Mouse (Mus musculus): Measurements from ENCODE around the gene Pdcd10. TPM values are rescaled to one million over a fixed set of nuclear protein-coding genes. Genes with fewer than 3 reads are reported as not detected.
A peak's percentile ranks its signal among the peaks of the same experiment; 100 is the strongest.

Pdcd10 gene
- 32.6 and 48.3 TPM in 2 replicates for polyA plus RNA-seq (2012; rRNA removed)
- polyA plus RNA-seq (2014; fragmentation: Nextera tagmentation; extraction: Ambion mirVana) = 98.4 and 101 TPM in 2 replicates

GRCm38 (mm10) chr3:75556695-75557291 is at the start of gene Pdcd10:
Pdcd10 (minus strand) TSS chr3:75556856.
- H3K9me3 ChIP-seq (ENCODE audit: control insufficient read depth, low read length) = no peaks in the 10 kb centered on the region
- H3K27ac ChIP-seq (replicated peaks; ENCODE audit: low read depth, low read length) = peak within 1 kb of the TSS; percentile 80
- ATAC-seq (ENCODE audit: low FRiP score, low read depth) (peak; percentile 97), DNase-seq (ENCODE audit: low spot score) (peak; percentile 100)
- H3K36me3 ChIP-seq (ENCODE audit: control insufficient read depth, insufficient read depth, low read length) = no peaks in the 10 kb centered on the region
- H3K27me3 ChIP-seq (ENCODE audit: control insufficient read depth, insufficient read depth, low read length) = no peaks in the 10 kb centered on the region
- peak within 1 kb of the TSS; percentile 94 for H3K9ac ChIP-seq (ENCODE audit: low read depth, low read length, severe bottlenecking)
- H3K4me2 ChIP-seq (replicated peaks; ENCODE audit: low read depth, low read length, severe bottlenecking) = peak within 1 kb of the TSS; percentile 82
- H3K4me3 ChIP-seq (replicated peaks; ENCODE audit: low read length) = peak within 1 kb of the TSS; percentile 94
- H3K4me1 ChIP-seq (ENCODE audit: control insufficient read depth, insufficient read depth, low read length) = peaks cover 5% of the 10 kb centered on the region
- WGBS = 0% methylated on average over 35 of the region's 35 CpGs
- 0 out of 2 replicates have a peak, but pooled peaks have one; percentile 34 for TF ChIP-seq POLR2A (IDR thresholded peaks at IDR 0.05; ENCODE audit: borderline replicate concordance, extremely low read depth, insufficient read depth, insufficient read length)

- no peak overlapping the region for H3K4me2 ChIP-seq (replicated peaks; ENCODE audit: low read depth, low read length, severe bottlenecking)
- H3K9ac ChIP-seq (ENCODE audit: low read depth, low read length, severe bottlenecking) = no peak overlapping the region
- no peaks in the 10 kb centered on the region; the same call in 1 of the 2 replicates for H3K4me1 ChIP-seq (ENCODE audit: control insufficient read depth, insufficient read depth, low read length)
- TF ChIP-seq POLR2A (IDR thresholded peaks at IDR 0.05; ENCODE audit: borderline replicate concordance, extremely low read depth, insufficient read depth, insufficient read length) = no peak
- ATAC-seq (ENCODE audit: low FRiP score, low read depth) (no peak), DNase-seq (ENCODE audit: low spot score) (no peak)
- H3K4me3 ChIP-seq (replicated peaks; ENCODE audit: low read length) = no peak overlapping the region
- H3K27me3 ChIP-seq (ENCODE audit: control insufficient read depth, insufficient read depth, low read length) = no peaks in the 10 kb centered on the region
- 88% methylated on average over 4 of the region's 4 CpGs for WGBS
- H3K27ac ChIP-seq (replicated peaks; ENCODE audit: low read depth, low read length) = no peak overlapping the region
- H3K9me3 ChIP-seq (ENCODE audit: control insufficient read depth, low read length) = no peaks in the 10 kb centered on the region
- H3K36me3 ChIP-seq (ENCODE audit: control insufficient read depth, insufficient read depth, low read length) = no peaks in the 10 kb centered on the region
These were observed 28.2 kb upstream of the Pdcd10 start for GRCm38 (mm10) chr3:75584898-75585297.

- TF ChIP-seq POLR2A (IDR thresholded peaks at IDR 0.05; ENCODE audit: borderline replicate concordance, extremely low read depth, insufficient read depth, insufficient read length) = no peak
- H3K27ac ChIP-seq (replicated peaks; ENCODE audit: low read depth, low read length) = no peak overlapping the region
- no peak overlapping the region for H3K4me2 ChIP-seq (replicated peaks; ENCODE audit: low read depth, low read length, severe bottlenecking)
- ATAC-seq (ENCODE audit: low FRiP score, low read depth) (no peak), DNase-seq (ENCODE audit: low spot score) (no peak)
- H3K9me3 ChIP-seq (ENCODE audit: control insufficient read depth, low read length) = no peaks in the 10 kb centered on the region
- H3K4me3 ChIP-seq (replicated peaks; ENCODE audit: low read length) = no peak overlapping the region
- H3K36me3 ChIP-seq (ENCODE audit: control insufficient read depth, insufficient read depth, low read length) = no peaks in the 10 kb centered on the region
- 93% methylated on average over 3 of the region's 3 CpGs for WGBS
- H3K27me3 ChIP-seq (ENCODE audit: control insufficient read depth, insufficient read depth, low read length) = no peaks in the 10 kb centered on the region
- no peak overlapping the region for H3K9ac ChIP-seq (ENCODE audit: low read depth, low read length, severe bottlenecking)
- no peaks in the 10 kb centered on the region; the same call in 1 of the 2 replicates for H3K4me1 ChIP-seq (ENCODE audit: control insufficient read depth, insufficient read depth, low read length)
These were observed 26.6 kb upstream of the Pdcd10 start for GRCm38 (mm10) chr3:75583293-75583692.

GRCm38 (mm10) chr3:75579352-75579751 is 22.7 kb upstream of the Pdcd10 start:
- 53% methylated on average over 4 of the region's 4 CpGs for WGBS
- H3K27me3 ChIP-seq (ENCODE audit: control insufficient read depth, insufficient read depth, low read length) = no peaks in the 10 kb centered on the region

GRCm38 (mm10) chr3:75575582-75575981 is 18.9 kb upstream of the Pdcd10 start:
- Histone ChIP-seq H3K9me3 (ENCODE audit: control insufficient read depth, low read length) (no peaks in the 10 kb centered on the region), H3K27ac (replicated peaks; ENCODE audit: low read depth, low read length) (no peak overlapping the region), H3K4me2 (replicated peaks; ENCODE audit: low read depth, low read length, severe bottlenecking) (no peak overlapping the region), H3K4me3 (replicated peaks; ENCODE audit: low read length) (no peak overlapping the region), H3K4me1 (ENCODE audit: control insufficient read depth, insufficient read depth, low read length) (no peaks in the 10 kb centered on the region), H3K27me3 (ENCODE audit: control insufficient read depth, insufficient read depth, low read length) (no peaks in the 10 kb centered on the region), H3K36me3 (ENCODE audit: control insufficient read depth, insufficient read depth, low read length) (no peaks in the 10 kb centered on the region), H3K9ac (ENCODE audit: low read depth, low read length, severe bottlenecking) (no peak overlapping the region)
- 81% methylated on average over 1 of the region's 1 CpGs for WGBS
- ATAC-seq (ENCODE audit: low FRiP score, low read depth) (no peak), DNase-seq (ENCODE audit: low spot score) (no peak)
- no peak for TF ChIP-seq POLR2A (IDR thresholded peaks at IDR 0.05; ENCODE audit: borderline replicate concordance, extremely low read depth, insufficient read depth, insufficient read length)

More at GRCm38 (mm10) chr3:75579352-75579751, 22.7 kb upstream of the Pdcd10 start:
- Histone ChIP-seq H3K36me3 (ENCODE audit: control insufficient read depth, insufficient read depth, low read length) (no peaks in the 10 kb centered on the region), H3K27ac (replicated peaks; ENCODE audit: low read depth, low read length) (no peak overlapping the region), H3K4me3 (replicated peaks; ENCODE audit: low read length) (no peak overlapping the region), H3K9me3 (ENCODE audit: control insufficient read depth, low read length) (no peaks in the 10 kb centered on the region), H3K4me2 (replicated peaks; ENCODE audit: low read depth, low read length, severe bottlenecking) (no peak overlapping the region), H3K4me1 (ENCODE audit: control insufficient read depth, insufficient read depth, low read length) (no peaks in the 10 kb centered on the region), H3K9ac (ENCODE audit: low read depth, low read length, severe bottlenecking) (no peak overlapping the region)
- ATAC-seq (ENCODE audit: low FRiP score, low read depth) (no peak), DNase-seq (ENCODE audit: low spot score) (no peak)
- TF ChIP-seq POLR2A (IDR thresholded peaks at IDR 0.05; ENCODE audit: borderline replicate concordance, extremely low read depth, insufficient read depth, insufficient read length) = no peak

Data from limb, embryonic 14.5 days (tissue).